Mouse (Mus musculus) urinary bladder, postnatal 0 days (tissue): ENCODE measurements around the gene Hist1h1c. TPM values are rescaled to one million over a fixed set of nuclear protein-coding genes. Genes with fewer than 3 reads are reported as not detected.

Experiments used
- polyA plus RNA-seq: library from polyadenylated mRNA; unstranded; fragments of >200 nt; fragmentation: Nextera tagmentation; extraction: Ambion mirVana; gene quantifications from 2 replicates; pipeline ENCODE4 v1.2.1, GENCODE M21; 2015

The Hist1h1c gene
- 125 and 175 TPM in 2 replicates for polyA plus RNA-seq

GRCm38 (mm10) chr13:23738677-23739068, at the start of gene Hist1h1c:
Gene Hist1h1c (plus strand): TSS chr13:23738808.

GRCm38 (mm10) chr13:23695514-23695913, 43.1 kb upstream of the Hist1h1c start, which contains the start of gene Hist1h1t:
Gene Hist1h1t (plus strand): TSS chr13:23695814.

GRCm38 (mm10) chr13:23698300-23698693, 40.3 kb upstream of the Hist1h1c start, which contains the start of gene Hist1h4c:
Gene Hist1h4c (minus strand): TSS chr13:23698454.

GRCm38 (mm10) chr13:23710374-23711089, 28.1 kb upstream of the Hist1h1c start, which contains the start of gene Hfe:
Gene Hfe (minus strand): TSS chr13:23710854.

GRCm38 (mm10) chr13:23745381-23746161, 7.0 kb downstream of the Hist1h1c start, which contains the start of gene Hist1h3c:
Gene Hist1h3c (minus strand): TSS chr13:23745602.

GRCm38 (mm10) chr13:23746201-23747080, 7.8 kb downstream of the Hist1h1c start, which contains the start of gene Hist1h2bb:
Gene Hist1h2bb (plus strand): TSS chr13:23746734.

GRCm38 (mm10) chr13:23750839-23751477, 12.3 kb downstream of the Hist1h1c start, which contains the start of gene Hist1h2ab:
Gene Hist1h2ab (plus strand): TSS chr13:23751126.

GRCm38 (mm10) chr13:23752067-23752741, 13.6 kb downstream of the Hist1h1c start, which contains the start of gene Hist1h3b:
Gene Hist1h3b (plus strand): TSS chr13:23752267.

GRCm38 (mm10) chr13:23756790-23757189, 18.2 kb downstream of the Hist1h1c start, which contains the start of gene Hist1h4b:
Gene Hist1h4b (plus strand): TSS chr13:23757013.

GRCm38 (mm10) chr13:23760972-23761864, 22.6 kb downstream of the Hist1h1c start, which contains the start of gene Hist1h4a:
Gene Hist1h4a (minus strand): TSS chr13:23761230.

GRCm38 (mm10) chr13:23761871-23762821, 23.5 kb downstream of the Hist1h1c start, which contains the start of gene Hist1h3a:
Gene Hist1h3a (minus strand): TSS chr13:23762386.

GRCm38 (mm10) chr13:23763586-23764323, 25.1 kb downstream of the Hist1h1c start, which contains the start of gene Hist1h1a:
Gene Hist1h1a (plus strand): TSS chr13:23763666.

GRCm38 (mm10) chr13:23769613-23770012, 31.0 kb downstream of the Hist1h1c start, which contains the start of gene Trim38:
Gene Trim38 (plus strand): TSS chr13:23769913.

